Mouse (Mus musculus) ES-E14 (cell line): ENCODE measurements at regions not wholly inside any gene's neighbourhood (a gene's known extent, or its start where the extent isn't known, plus 50 kb on each side); places are given as distances from the start of the nearest gene placed in this dataset.

Source experiments
- CHD2 ChIP-seq: IDR thresholded peaks from 2 replicates; pipeline ENCODE4 v1.6.1; 2014; ENCODE audit warnings: mild to moderate bottlenecking, low read depth, low read length, inconsistent platforms
- HCFC1 ChIP-seq: IDR thresholded peaks from 2 replicates; pipeline ENCODE4 v1.6.1; 2012; ENCODE audit warnings: low read length, inconsistent platforms, borderline replicate concordance; ENCODE audit not compliant: insufficient read depth
- MAFK ChIP-seq: IDR thresholded peaks from 2 replicates; pipeline ENCODE4 v1.6.1; 2014; ENCODE audit warnings: mild to moderate bottlenecking, low read depth, low read length, inconsistent platforms; ENCODE audit not compliant: insufficient read depth
- ZC3H11A ChIP-seq: IDR thresholded peaks from 2 replicates; pipeline ENCODE4 v1.6.1; 2012; ENCODE audit warnings: low read depth, mild to moderate bottlenecking, inconsistent platforms, low read length, borderline replicate concordance
- ZNF384 ChIP-seq: IDR thresholded peaks from 2 replicates; pipeline ENCODE4 v1.6.1; 2012; ENCODE audit warnings: low read depth, low read length, inconsistent platforms

- TF ChIP-seq ZNF384, result no peak
- TF ChIP-seq CHD2, result no peak
- no peak for TF ChIP-seq ZC3H11A
- no peak for TF ChIP-seq MAFK
- TF ChIP-seq HCFC1, result no peak
These were observed 123.7 kb downstream of the Ankrd50 start for GRCm38 (mm10) chr3:38360974-38361373.
